Mouse (Mus musculus) intestine, postnatal 0 days (tissue): ENCODE data around the gene Ankrd44. TPM values are rescaled to one million over a fixed set of nuclear protein-coding genes. Genes with fewer than 3 reads are reported as not detected.

Experiments used
- ATAC-seq: fragments of 200-750 bp; cut with Nextera tagmentation; 2 replicates; pipeline ENCODE4 v1.8.0; 2017; ENCODE audit warnings: mild to moderate bottlenecking, moderate TSS enrichment, moderate library complexity
- H3K27ac ChIP-seq: fragments of 300-500 bp; sonication (generic); 2 replicates; pipeline ENCODE4 v1.5.1; 2014; ENCODE audit warnings: mild to moderate bottlenecking, low read depth, low read length, moderate library complexity
- H3K27me3 ChIP-seq: fragments of 300-500 bp; sonication (generic); replicated peaks from 2 replicates; pipeline ENCODE4 v1.6.1; 2014; ENCODE audit warnings: low read length, mixed read lengths; ENCODE audit not compliant: control insufficient read depth, insufficient read depth
- H3K36me3 ChIP-seq: fragments of 300-500 bp; sonication (generic); 2 replicates; pipeline ENCODE4 v1.6.1; 2014; ENCODE audit warnings: mild to moderate bottlenecking, moderate library complexity; ENCODE audit not compliant: control insufficient read depth, insufficient read depth
- H3K4me1 ChIP-seq: fragments of 300-500 bp; sonication (generic); replicated peaks from 2 replicates; pipeline ENCODE4 v1.6.1; 2014; ENCODE audit warnings: antibody characterized with exemption, low read length, mixed read lengths; ENCODE audit not compliant: control insufficient read depth, insufficient read depth
- H3K4me2 ChIP-seq: fragments of 300-500 bp; sonication (generic); replicated peaks from 2 replicates; pipeline ENCODE4 v1.6.1; 2014; ENCODE audit warnings: low read depth, mild to moderate bottlenecking, moderate library complexity
- H3K4me3 ChIP-seq: fragments of 300-500 bp; sonication (generic); 2 replicates; pipeline ENCODE4 v1.5.1; 2014; ENCODE audit warnings: low read depth, low read length
- H3K9ac ChIP-seq: fragments of 300-500 bp; sonication (generic); 2 replicates; pipeline ENCODE4 v1.6.1; 2014; ENCODE audit warnings: mild to moderate bottlenecking, low read depth, low read length
- H3K9me3 ChIP-seq: fragments of 300-500 bp; sonication (generic); 2 replicates; pipeline ENCODE4 v1.6.1; 2016; ENCODE audit warnings: mixed run types; ENCODE audit not compliant: control insufficient read depth
- CTCF ChIP-seq: sonication (generic); IDR thresholded peaks from 2 replicates; pipeline ENCODE4 v1.5.1; 2016; ENCODE audit warnings: low read depth, mild to moderate bottlenecking, control low read depth, antibody characterized with exemption, moderate library complexity
- WGBS: fragments of 180-500 bp; shearing (Covaris S2); extraction: QIAGEN DNeasy Blood & Tissue Kit; methylation state at CpG from one replicate; pipeline ENCODE4 v1.1.7; 2014; 5-methylcytosine and 5-hydroxymethylcytosine counted together
- polyA plus RNA-seq: library from polyadenylated mRNA; unstranded; fragments of >200 nt; fragmentation: Nextera tagmentation; extraction: Ambion mirVana; gene quantifications from 2 replicates; pipeline ENCODE4 v1.2.1, GENCODE M21; 2015

Gene Ankrd44
- polyA plus RNA-seq, 1 experiment from 2014 or later, result 5.5 TPM

GRCm38 (mm10) chr1:54710550-54710949 lies 215.6 kb downstream of the Ankrd44 start:
- no peaks in the 10 kb centered on the region for H3K9me3 ChIP-seq
- no peak overlapping the region for H3K27ac ChIP-seq
- no peak overlapping the region for H3K4me3 ChIP-seq
- H3K4me1 ChIP-seq, result no peaks in the 10 kb centered on the region
- no peaks in the 10 kb centered on the region for H3K27me3 ChIP-seq
- H3K9ac ChIP-seq, result no peak overlapping the region
- TF ChIP-seq CTCF, result no peak
- H3K4me2 ChIP-seq, result no peak overlapping the region
- 89% methylated on average over 1 of the region's 1 CpGs for WGBS
- ATAC-seq, result no peak
- H3K36me3 ChIP-seq, result no peaks in the 10 kb centered on the region

- H3K27me3 ChIP-seq, result no peaks in the 10 kb centered on the region
Observed at GRCm38 (mm10) chr1:54707888-54708565, 218.2 kb downstream of the Ankrd44 start.

GRCm38 (mm10) chr1:54707036-54707887 lies 218.9 kb downstream of the Ankrd44 start:
- H3K9ac ChIP-seq, result no peak overlapping the region
- WGBS, result 75% methylated on average over 10 of the region's 10 CpGs
- ATAC-seq, result no peak
- TF ChIP-seq CTCF, result no peak
- no peaks in the 10 kb centered on the region for H3K9me3 ChIP-seq
- no peak overlapping the region for H3K27ac ChIP-seq
- H3K4me2 ChIP-seq, result no peak overlapping the region
- H3K36me3 ChIP-seq, result no peaks in the 10 kb centered on the region
- H3K27me3 ChIP-seq, result no peaks in the 10 kb centered on the region
- H3K4me3 ChIP-seq, result no peak overlapping the region
- H3K4me1 ChIP-seq, result no peaks in the 10 kb centered on the region

More at GRCm38 (mm10) chr1:54707888-54708565, 218.2 kb downstream of the Ankrd44 start:
- Histone ChIP-seq H3K9me3 (no peaks in the 10 kb centered on the region), H3K27ac (no peak overlapping the region), H3K4me3 (no peak overlapping the region), H3K4me2 (no peak overlapping the region), H3K4me1 (no peaks in the 10 kb centered on the region), H3K36me3 (no peaks in the 10 kb centered on the region), H3K9ac (no peak overlapping the region)
- no peak for ATAC-seq
- TF ChIP-seq CTCF, result no peak
- WGBS, result 91% methylated on average over 8 of the region's 8 CpGs

GRCm38 (mm10) chr1:54706621-54707020 lies 219.6 kb downstream of the Ankrd44 start:
- ATAC-seq, result no peak
- no peaks in the 10 kb centered on the region for H3K9me3 ChIP-seq
- no peak overlapping the region for H3K9ac ChIP-seq

GRCm38 (mm10) chr1:54703466-54703865 lies 222.7 kb downstream of the Ankrd44 start:
- Histone ChIP-seq H3K27me3 (no peaks in the 10 kb centered on the region), H3K4me1 (no peaks in the 10 kb centered on the region), H3K9ac (no peak overlapping the region), H3K36me3 (no peaks in the 10 kb centered on the region), H3K4me2 (no peak overlapping the region), H3K4me3 (no peak overlapping the region), H3K9me3 (no peaks in the 10 kb centered on the region), H3K27ac (no peak overlapping the region)
- 74% methylated on average over 1 of the region's 1 CpGs for WGBS
- ATAC-seq, result no peak
- no peak for TF ChIP-seq CTCF

More at GRCm38 (mm10) chr1:54706621-54707020, 219.6 kb downstream of the Ankrd44 start:
- peak; percentile 78 for TF ChIP-seq CTCF
- Histone ChIP-seq H3K4me1 (no peaks in the 10 kb centered on the region), H3K27me3 (no peaks in the 10 kb centered on the region), H3K4me3 (no peak overlapping the region), H3K27ac (no peak overlapping the region), H3K36me3 (no peaks in the 10 kb centered on the region), H3K4me2 (no peak overlapping the region)
- 25% methylated on average over 3 of the region's 3 CpGs for WGBS

- no peaks in the 10 kb centered on the region for H3K9me3 ChIP-seq
- H3K4me3 ChIP-seq, result no peak overlapping the region
- no peak overlapping the region for H3K4me2 ChIP-seq
- ATAC-seq, result no peak
- no peaks in the 10 kb centered on the region for H3K36me3 ChIP-seq
- no peak overlapping the region for H3K9ac ChIP-seq
- TF ChIP-seq CTCF, result no peak
- no peaks in the 10 kb centered on the region for H3K4me1 ChIP-seq
- no peaks in the 10 kb centered on the region for H3K27me3 ChIP-seq
- no peak overlapping the region for H3K27ac ChIP-seq
Observed at GRCm38 (mm10) chr1:54702918-54703317, 223.3 kb downstream of the Ankrd44 start.
